In the genomic region with DNA sequence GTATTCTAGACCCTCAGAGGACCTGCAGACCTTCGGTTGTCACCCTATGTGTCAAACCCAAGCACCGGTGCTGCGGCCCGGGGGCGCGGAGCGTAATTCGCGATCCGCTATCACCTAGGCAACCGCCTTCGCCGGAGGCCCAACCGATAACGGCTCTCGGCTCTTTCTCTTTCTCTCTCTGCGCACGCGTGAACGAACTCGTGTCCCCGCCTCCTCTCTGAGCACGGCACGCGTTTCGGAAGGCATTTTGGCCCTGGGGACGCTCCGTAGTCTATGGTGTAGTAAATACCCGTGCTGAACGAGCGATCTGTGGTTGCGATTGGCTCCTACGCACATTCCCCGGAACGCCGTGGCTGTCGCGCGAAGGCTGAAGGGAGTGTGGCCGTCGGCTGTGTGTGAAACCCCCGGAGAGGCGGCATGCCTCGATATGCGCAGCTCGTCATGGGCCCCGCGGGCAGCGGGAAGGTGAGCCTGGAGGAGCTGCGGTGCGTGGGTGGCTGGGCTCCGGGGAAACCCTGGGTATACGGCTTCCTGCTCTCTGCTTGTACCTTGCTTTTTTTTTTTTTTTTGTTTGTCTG, we compare ENCODE assay signal across 8 mouse cellular contexts. TPM values are rescaled to one million over a fixed set of nuclear protein-coding genes. Genes with fewer than 3 reads are reported as not detected.
DNase-seq lines count a peak whose midpoint lies in the region; ATAC-seq and TF ChIP-seq lines count a peak whose summit lies in the region.

A gene (minus strand): TSS at position 173 of the 578 bp plus-strand sequence.

- no peak for TF ChIP-seq RAD21 in CH12.LX (IDR thresholded peaks at IDR 0.05; ENCODE audit: low read depth, low read length)

- peak within 1 kb of the TSS; percentile 63 to 91 (median 80) for H3K4me3 ChIP-seq in CH12.LX (replicated peaks in 1 of 3; ENCODE audit: low read depth in 2 of 3, low read length in 2 of 3, poor library complexity in 1 of 3)
- H3K4me3 ChIP-seq in forebrain, embryonic 11.5 days (ENCODE audit: low read depth, low read length) = peak within 1 kb of the TSS; percentile 74
- H3K4me3 ChIP-seq in heart, embryonic 16.5 days (ENCODE audit: low read length) = peak within 1 kb of the TSS; percentile 91
- H3K4me3 ChIP-seq in liver, embryonic 15.5 days (replicated peaks) = peak within 1 kb of the TSS; percentile 90
- peak within 1 kb of the TSS; percentile 79 for H3K4me3 ChIP-seq in neural tube, embryonic 12.5 days

- H3K9me3 ChIP-seq in CH12.LX (replicated peaks; ENCODE audit: low read length) = no peaks in the 10 kb centered on the region
- H3K9me3 ChIP-seq in forebrain, embryonic 11.5 days (ENCODE audit: control insufficient read depth, low read length) = no peaks in the 10 kb centered on the region
- no peaks in the 10 kb centered on the region for H3K9me3 ChIP-seq in heart, embryonic 16.5 days (replicated peaks; ENCODE audit: control insufficient read depth, low read length)
- no peaks in the 10 kb centered on the region for H3K9me3 ChIP-seq in liver, embryonic 15.5 days (replicated peaks)
- no peaks in the 10 kb centered on the region for H3K9me3 ChIP-seq in neural tube, embryonic 12.5 days

- peaks cover 23 to 55% of the 10 kb centered on the region in 2 experiments for H3K36me3 ChIP-seq in CH12.LX (replicated peaks in 1 of 2; ENCODE audit: control insufficient read depth in 1 of 2, insufficient read depth in 1 of 2, low read length in 1 of 2)
- peaks cover 4% of the 10 kb centered on the region for H3K36me3 ChIP-seq in forebrain, embryonic 11.5 days (ENCODE audit: control insufficient read depth, insufficient read depth, low read length)
- H3K36me3 ChIP-seq in heart, embryonic 16.5 days (ENCODE audit: control insufficient read depth, insufficient read depth) = peaks cover 13% of the 10 kb centered on the region
- H3K36me3 ChIP-seq in liver, embryonic 15.5 days (replicated peaks) = peaks cover 39% of the 10 kb centered on the region
- H3K36me3 ChIP-seq in neural tube, embryonic 12.5 days = peaks cover 36% of the 10 kb centered on the region

- peak; percentile 99 for DNase-seq in CH12.LX (ENCODE audit: extremely low read depth)
- DNase-seq in c-Kit-positive CD71-positive TER-119-negative erythroid progenitor cells, embryonic 14.5 days (ENCODE audit: low read depth) = peak; percentile 100
- peak; percentile 99 for DNase-seq in forebrain, embryonic 11.5 days (ENCODE audit: low spot score)
- peak; percentile 99 to 100 for DNase-seq in kidney, postnatal 36 days
- DNase-seq in telencephalon, adult 2 months (ENCODE audit: low read depth, low spot score) = peak; percentile 99

- TF ChIP-seq EP300 in CH12.LX (IDR thresholded peaks at IDR 0.05; ENCODE audit: low read length) = no peak

- in situ Hi-C loops in CH12.LX (cut with MboI; ENCODE audit: low pct_ligation_motif_present, low pct_unique_long_range_greater_than_20kb, low sequenced_read_pairs) = no loop called here

- H3K4me2 ChIP-seq in CH12.LX (ENCODE audit: insufficient read depth, low read depth, poor library complexity, severe bottlenecking) = peak within 1 kb of the TSS; percentile 98
- peak within 1 kb of the TSS; percentile 71 for H3K4me2 ChIP-seq in forebrain, embryonic 11.5 days (ENCODE audit: low read depth, low read length, severe bottlenecking)
- H3K4me2 ChIP-seq in heart, embryonic 16.5 days (ENCODE audit: low read depth, low read length) = peak within 1 kb of the TSS; percentile 74
- peak within 1 kb of the TSS; percentile 86 for H3K4me2 ChIP-seq in liver, embryonic 15.5 days
- peak within 1 kb of the TSS; percentile 76 for H3K4me2 ChIP-seq in neural tube, embryonic 12.5 days (replicated peaks)

- no peak for TF ChIP-seq CTCF in CH12.LX (conservative IDR thresholded peaks at IDR 0.05 in 1 of 2, IDR thresholded peaks at IDR 0.05 in 1 of 2; ENCODE audit: low read depth in 2 of 2, low read length in 2 of 2)

- dilution Hi-C loops in CH12.LX (cut with MboI; ENCODE audit: extremely low pct_ligation_motif_present, extremely low pct_unique_long_range_greater_than_20kb, low sequenced_read_pairs) = no loop called here

- H3K9ac ChIP-seq in CH12.LX (ENCODE audit: insufficient read depth, low read depth) = peak within 1 kb of the TSS; percentile 79
- H3K9ac ChIP-seq in forebrain, embryonic 11.5 days (ENCODE audit: low read length) = peak within 1 kb of the TSS; percentile 81
- H3K9ac ChIP-seq in heart, embryonic 16.5 days (ENCODE audit: low read length) = peak within 1 kb of the TSS; percentile 86
- peak within 1 kb of the TSS; percentile 82 for H3K9ac ChIP-seq in liver, embryonic 15.5 days
- H3K9ac ChIP-seq in neural tube, embryonic 12.5 days = peak within 1 kb of the TSS; percentile 89

- peaks cover 4 to 15% of the 10 kb centered on the region in 2 experiments; a peak in 3 of 4 replicates for H3K4me1 ChIP-seq in CH12.LX (ENCODE audit: control insufficient read depth in 1 of 2, insufficient read depth in 2 of 2)
- no peaks in the 10 kb centered on the region; the same call in 1 of the 2 replicates for H3K4me1 ChIP-seq in forebrain, embryonic 11.5 days (replicated peaks; ENCODE audit: control insufficient read depth, insufficient read depth, low read length)
- H3K4me1 ChIP-seq in heart, embryonic 16.5 days (ENCODE audit: control insufficient read depth, insufficient read depth, low read length) = peaks cover 11% of the 10 kb centered on the region
- H3K4me1 ChIP-seq in liver, embryonic 15.5 days (replicated peaks) = peaks cover 27% of the 10 kb centered on the region
- H3K4me1 ChIP-seq in neural tube, embryonic 12.5 days = peaks cover 17% of the 10 kb centered on the region; the same call in 1 of the 2 replicates

- H3K27me3 ChIP-seq in CH12.LX (replicated peaks) = no peaks in the 10 kb centered on the region
- no peaks in the 10 kb centered on the region for H3K27me3 ChIP-seq in forebrain, embryonic 11.5 days (ENCODE audit: control insufficient read depth, insufficient read depth, low read length)
- no peaks in the 10 kb centered on the region for H3K27me3 ChIP-seq in heart, embryonic 16.5 days (ENCODE audit: control insufficient read depth, insufficient read depth, low read length)
- no peaks in the 10 kb centered on the region for H3K27me3 ChIP-seq in liver, embryonic 15.5 days
- no peaks in the 10 kb centered on the region for H3K27me3 ChIP-seq in neural tube, embryonic 12.5 days (replicated peaks)

- TF ChIP-seq POLR2A in CH12.LX (IDR thresholded peaks at IDR 0.05; ENCODE audit: low read depth, low read length) = peak; percentile 85

- WGBS in forebrain, embryonic 11.5 days = under 1% methylated on average over 53 of the region's 53 CpGs
- under 1% methylated on average over 53 of the region's 53 CpGs for WGBS in heart, embryonic 16.5 days
- WGBS in liver, embryonic 15.5 days (ENCODE audit: insufficient replicate concordance) = under 1% methylated on average over 53 of the region's 53 CpGs
- 0% methylated on average over 53 of the region's 53 CpGs for WGBS in neural tube, embryonic 12.5 days

- H3K79me2 ChIP-seq in CH12.LX (replicated peaks; ENCODE audit: control insufficient read depth, extremely low read depth, insufficient read depth, poor library complexity, severe bottlenecking) = peaks cover 18% of the 10 kb centered on the region

- ATAC-seq in forebrain, embryonic 11.5 days (replicated peaks; ENCODE audit: low FRiP score) = peak; percentile 91
- peak; percentile 96 for ATAC-seq in heart, embryonic 16.5 days (replicated peaks; ENCODE audit: extremely low read depth, insufficient read depth, low FRiP score)
- peak; percentile 93 for ATAC-seq in liver, embryonic 15.5 days (ENCODE audit: insufficient read depth)
- ATAC-seq in neural tube, embryonic 12.5 days (ENCODE audit: low FRiP score, low read depth) = peak; percentile 93

- H3K27ac ChIP-seq in CH12.LX (ENCODE audit: insufficient read depth, low read depth) = peak within 1 kb of the TSS; percentile 84
- H3K27ac ChIP-seq in forebrain, embryonic 11.5 days (ENCODE audit: low read depth, low read length) = peak within 1 kb of the TSS; percentile 96
- H3K27ac ChIP-seq in heart, embryonic 16.5 days (ENCODE audit: low read length) = peak within 1 kb of the TSS; percentile 97
- H3K27ac ChIP-seq in liver, embryonic 15.5 days (replicated peaks) = peak within 1 kb of the TSS; percentile 97
- H3K27ac ChIP-seq in neural tube, embryonic 12.5 days = peak within 1 kb of the TSS; percentile 92

TF ChIP-seq in CH12.LX, 34 proteins besides CTCF, POLR2A, EP300 and RAD21 (continues in another document):
- TF ChIP-seq USF2 (conservative IDR thresholded peaks at IDR 0.05; ENCODE audit: low read depth, low read length) = no peak
- TF ChIP-seq POLR2AphosphoS2 (IDR thresholded peaks at IDR 0.05; ENCODE audit: low read depth, low read length) = peak; percentile 71; the same call in 1 of the 2 replicates
- TF ChIP-seq MXI1 (IDR thresholded peaks at IDR 0.05; ENCODE audit: low read depth, low read length) = peak; percentile 93
- TF ChIP-seq CHD2 (IDR thresholded peaks at IDR 0.05; ENCODE audit: low read length) = peak; percentile 66; the same call in 1 of the 2 replicates
- peak; percentile 94 for TF ChIP-seq MAX (IDR thresholded peaks at IDR 0.05; ENCODE audit: low read length)
- TF ChIP-seq IRF4 (IDR thresholded peaks at IDR 0.05; ENCODE audit: low read depth, low read length) = peak; percentile 73
- 0 out of 2 replicates have a peak, but pooled peaks have one; percentile 52 for TF ChIP-seq KAT2A (IDR thresholded peaks at IDR 0.05; ENCODE audit: insufficient replicate concordance, low read length)
- peak; percentile 86; the same call in 1 of the 2 replicates for TF ChIP-seq NELFE (IDR thresholded peaks at IDR 0.05; ENCODE audit: low read depth, low read length)
- TF ChIP-seq ZNF384 (IDR thresholded peaks at IDR 0.05; ENCODE audit: low read depth, low read length) = peak; percentile 82
- TF ChIP-seq MAZ (IDR thresholded peaks at IDR 0.05; ENCODE audit: low read depth, low read length) = no peak; the same call in 1 of the 2 replicates
- peak; percentile 66 for TF ChIP-seq ETS1 (conservative IDR thresholded peaks at IDR 0.05; ENCODE audit: low read depth, low read length)
- TF ChIP-seq TBP (conservative IDR thresholded peaks at IDR 0.05; ENCODE audit: low read depth, low read length) = peak; percentile 68; the same call in 1 of the 2 replicates
- TF ChIP-seq MEF2A (IDR thresholded peaks at IDR 0.05; ENCODE audit: borderline replicate concordance, low read depth, low read length) = no peak
- TF ChIP-seq ZC3H11A (IDR thresholded peaks at IDR 0.05; ENCODE audit: low read depth, low read length) = no peak
- TF ChIP-seq ZMIZ1 (IDR thresholded peaks at IDR 0.05; ENCODE audit: low read depth, low read length) = peak; percentile 84; the same call in 1 of the 2 replicates

RNA-seq across cellular contexts. Expression of the gene that starts here (rescaled TPM):
- total RNA-seq in CH12.LX (2012; rRNA removed) = 37.2 and 38.2 TPM in 2 replicates
- total RNA-seq in CH12.LX (2014; rRNA removed) = 50.2 and 55.8 TPM in 2 replicates
- polyA plus RNA-seq in CH12.LX (2012; ENCODE audit: insufficient read length, low read depth) = 41.4 and 41.5 TPM in 2 replicates
- 110 and 127 TPM in 2 replicates for polyA plus RNA-seq in forebrain, embryonic 11.5 days (2014; fragmentation: Nextera tagmentation; extraction: Ambion mirVana)
- polyA plus RNA-seq in heart, embryonic 16.5 days (2015; fragmentation: Nextera tagmentation; extraction: Ambion mirVana) = 50.7 and 51.7 TPM in 2 replicates
- polyA plus RNA-seq in liver, embryonic 15.5 days (2015; fragmentation: Nextera tagmentation; extraction: Ambion mirVana) = 16.9 and 19.1 TPM in 2 replicates
- polyA plus RNA-seq in neural tube, embryonic 12.5 days (2016; fragmentation: Nextera tagmentation; extraction: Ambion mirVana) = 117 TPM in 2 replicates

Comparison
In these comparisons a context has a peak if more than half of its experiments do, and no peak if none do; other contexts are left out.
1. Peak in every context shown above with its lines: DNase-seq, ATAC-seq, H3K4me3 ChIP-seq and H3K27ac ChIP-seq.